Mouse (Mus musculus): ENCODE measurements around the gene Ckb. TPM values are rescaled to one million over a fixed set of nuclear protein-coding genes. Genes with fewer than 3 reads are reported as not detected.

The Ckb gene
- polyA plus RNA-seq, 1 experiment from 2014 or later: 2,325 TPM

DNA sequence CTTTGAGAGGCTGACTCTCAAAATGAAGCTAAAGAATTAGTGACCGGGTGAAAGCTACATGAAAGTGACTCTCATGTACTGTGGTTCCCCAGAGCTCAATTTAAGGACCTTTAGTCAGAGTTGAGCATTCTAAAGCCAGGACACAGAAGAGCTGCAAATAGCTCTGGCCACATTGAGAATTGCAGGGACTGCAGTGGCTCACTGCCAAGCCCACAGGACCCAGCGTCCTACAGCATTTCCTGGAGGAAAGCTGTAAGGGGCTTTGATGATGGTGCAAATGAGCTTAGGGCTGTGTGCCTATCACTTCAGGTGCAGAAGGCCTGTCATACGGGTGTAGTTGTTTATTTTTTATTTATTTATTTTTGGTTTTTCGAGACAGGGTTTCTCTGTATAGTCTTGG, 36.0 kb upstream of the Ckb start:
- Histone ChIP-seq H3K36me3 (ENCODE audit: control insufficient read depth, insufficient read depth, low read length) (peaks cover 10% of the 10 kb centered on the region; the same call in 1 of the 2 replicates), H3K9me3 (ENCODE audit: control insufficient read depth, low read length) (no peaks in the 10 kb centered on the region)
- ATAC-seq (replicated peaks; ENCODE audit: low FRiP score): no peak

GRCm38 (mm10) chr12:111705186-111705973, 33.2 kb upstream of the Ckb start:
- no peak for DNase-seq (ENCODE audit: low spot score)
- Histone ChIP-seq H3K9ac (ENCODE audit: low read length) (no peak overlapping the region), H3K27me3 (ENCODE audit: control insufficient read depth, insufficient read depth, low read length) (no peaks in the 10 kb centered on the region), H3K4me3 (ENCODE audit: low read depth, low read length) (no peak overlapping the region), H3K4me1 (replicated peaks; ENCODE audit: control insufficient read depth, insufficient read depth, low read length) (0 out of 2 replicates have a peak, but pooled peaks cover 7% of the 10 kb centered on the region), H3K4me2 (ENCODE audit: low read depth, low read length, severe bottlenecking) (no peak overlapping the region), H3K27ac (ENCODE audit: low read depth, low read length) (no peak overlapping the region), H3K36me3 (ENCODE audit: control insufficient read depth, insufficient read depth, low read length) (peaks cover 6% of the 10 kb centered on the region; the same call in 1 of the 2 replicates), H3K9me3 (ENCODE audit: control insufficient read depth, low read length) (no peaks in the 10 kb centered on the region)
- no peak for ATAC-seq (replicated peaks; ENCODE audit: low FRiP score)
- 85% methylated on average over 15 of the region's 15 CpGs for WGBS

More for the DNA sequence above, 36.0 kb upstream of the Ckb start:
- Histone ChIP-seq H3K4me3 (ENCODE audit: low read depth, low read length) (no peak overlapping the region), H3K9ac (ENCODE audit: low read length) (no peak overlapping the region), H3K4me2 (ENCODE audit: low read depth, low read length, severe bottlenecking) (no peak overlapping the region), H3K27me3 (ENCODE audit: control insufficient read depth, insufficient read depth, low read length) (no peaks in the 10 kb centered on the region), H3K4me1 (replicated peaks; ENCODE audit: control insufficient read depth, insufficient read depth, low read length) (peaks cover 15% of the 10 kb centered on the region; the same call in 1 of the 2 replicates), H3K27ac (ENCODE audit: low read depth, low read length) (no peak overlapping the region)
- WGBS: 90% methylated on average over 4 of the region's 4 CpGs
- DNase-seq (ENCODE audit: low spot score): no peak

- H3K27ac ChIP-seq (ENCODE audit: low read depth, low read length): peak overlapping the region; percentile 39; the same call in 1 of the 2 replicates
- no peak overlapping the region for H3K4me3 ChIP-seq (ENCODE audit: low read depth, low read length)
- no peak overlapping the region for H3K4me2 ChIP-seq (ENCODE audit: low read depth, low read length, severe bottlenecking)
- DNase-seq (ENCODE audit: low spot score): peak; percentile 66
- no peak overlapping the region; the same call in 1 of the 2 replicates for H3K9ac ChIP-seq (ENCODE audit: low read length)
- no peaks in the 10 kb centered on the region for H3K9me3 ChIP-seq (ENCODE audit: control insufficient read depth, low read length)
- no peak for ATAC-seq (replicated peaks; ENCODE audit: low FRiP score)
- H3K27me3 ChIP-seq (ENCODE audit: control insufficient read depth, insufficient read depth, low read length): no peaks in the 10 kb centered on the region
- H3K36me3 ChIP-seq (ENCODE audit: control insufficient read depth, insufficient read depth, low read length): 0 out of 2 replicates have a peak, but pooled peaks cover 6% of the 10 kb centered on the region
- H3K4me1 ChIP-seq (replicated peaks; ENCODE audit: control insufficient read depth, insufficient read depth, low read length): 0 out of 2 replicates have a peak, but pooled peaks cover 7% of the 10 kb centered on the region
- 66% methylated on average over 9 of the region's 9 CpGs for WGBS
Observed at GRCm38 (mm10) chr12:111704609-111705008, 32.5 kb upstream of the Ckb start.

- Histone ChIP-seq H3K36me3 (ENCODE audit: control insufficient read depth, insufficient read depth, low read length) (no peaks in the 10 kb centered on the region), H3K4me3 (ENCODE audit: low read depth, low read length) (no peak overlapping the region), H3K4me1 (replicated peaks; ENCODE audit: control insufficient read depth, insufficient read depth, low read length) (0 out of 2 replicates have a peak, but pooled peaks cover 7% of the 10 kb centered on the region), H3K9me3 (ENCODE audit: control insufficient read depth, low read length) (no peaks in the 10 kb centered on the region), H3K27ac (ENCODE audit: low read depth, low read length) (no peak overlapping the region), H3K27me3 (ENCODE audit: control insufficient read depth, insufficient read depth, low read length) (no peaks in the 10 kb centered on the region), H3K9ac (ENCODE audit: low read length) (no peak overlapping the region), H3K4me2 (ENCODE audit: low read depth, low read length, severe bottlenecking) (no peak overlapping the region)
- DNase-seq (ENCODE audit: low spot score) (no peak), ATAC-seq (replicated peaks; ENCODE audit: low FRiP score) (no peak)
- 79% methylated on average over 3 of the region's 3 CpGs for WGBS
Observed at GRCm38 (mm10) chr12:111703301-111703700, 31.2 kb upstream of the Ckb start.

DNA sequence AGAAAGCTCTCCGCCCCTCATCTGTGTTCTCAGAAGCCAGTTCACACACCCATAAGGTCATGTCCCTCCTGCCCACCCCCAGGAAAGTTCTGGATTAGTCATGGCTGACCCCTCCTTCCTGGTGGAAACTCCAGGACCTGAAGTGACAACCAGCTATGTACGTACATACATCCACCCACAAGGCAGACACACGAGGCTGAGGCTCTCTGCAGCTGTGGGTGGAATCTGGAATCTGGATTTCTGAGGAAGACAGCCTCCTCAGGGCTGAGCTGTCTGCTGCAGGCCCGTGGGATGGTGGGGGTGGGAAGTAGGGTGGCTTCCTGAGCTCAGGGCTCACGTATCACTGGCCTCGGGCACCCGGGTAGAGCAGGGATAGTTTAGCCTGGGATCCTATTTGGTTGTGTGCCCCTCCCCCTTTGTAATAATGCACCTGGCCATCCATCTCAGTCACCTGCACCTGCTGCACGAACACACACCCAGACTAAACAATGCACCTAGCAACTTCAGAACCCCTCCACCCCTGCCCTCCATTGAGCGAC, 28.9 kb upstream of the Ckb start:
- ATAC-seq (replicated peaks; ENCODE audit: low FRiP score) (no peak), DNase-seq (ENCODE audit: low spot score) (no peak)
- Histone ChIP-seq H3K9ac (ENCODE audit: low read length) (no peak overlapping the region), H3K4me2 (ENCODE audit: low read depth, low read length, severe bottlenecking) (no peak overlapping the region), H3K27me3 (ENCODE audit: control insufficient read depth, insufficient read depth, low read length) (no peaks in the 10 kb centered on the region), H3K9me3 (ENCODE audit: control insufficient read depth, low read length) (no peaks in the 10 kb centered on the region), H3K4me1 (replicated peaks; ENCODE audit: control insufficient read depth, insufficient read depth, low read length) (peaks cover 12% of the 10 kb centered on the region), H3K27ac (ENCODE audit: low read depth, low read length) (no peak overlapping the region), H3K36me3 (ENCODE audit: control insufficient read depth, insufficient read depth, low read length) (no peaks in the 10 kb centered on the region), H3K4me3 (ENCODE audit: low read depth, low read length) (no peak overlapping the region)
- WGBS: 77% methylated on average over 9 of the region's 9 CpGs

DNA sequence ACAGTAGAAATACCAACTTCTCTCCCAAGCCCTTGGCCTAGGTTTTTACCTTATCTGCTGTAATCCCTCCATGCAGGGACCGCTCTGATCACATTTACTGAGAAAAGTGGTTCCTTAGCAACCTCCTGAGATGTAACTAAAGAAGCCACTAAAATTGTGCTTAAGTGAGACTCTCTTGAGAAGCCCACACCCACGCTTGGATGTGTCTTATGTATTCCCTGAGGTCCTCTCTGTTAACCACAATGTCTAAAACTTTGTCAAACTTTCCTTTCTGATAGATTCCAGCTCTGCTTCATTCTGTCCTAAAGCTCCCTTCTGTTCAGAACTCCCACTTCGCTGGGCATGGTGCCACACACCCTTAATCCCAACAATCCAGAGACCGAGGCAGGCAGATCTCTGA, 27.4 kb upstream of the Ckb start:
- WGBS: 87% methylated on average over 4 of the region's 4 CpGs
- no peaks in the 10 kb centered on the region for H3K36me3 ChIP-seq (ENCODE audit: control insufficient read depth, insufficient read depth, low read length)
- no peak overlapping the region for H3K9ac ChIP-seq (ENCODE audit: low read length)
- no peak overlapping the region for H3K4me2 ChIP-seq (ENCODE audit: low read depth, low read length, severe bottlenecking)
- DNase-seq (ENCODE audit: low spot score) (no peak), ATAC-seq (replicated peaks; ENCODE audit: low FRiP score) (no peak)
- H3K9me3 ChIP-seq (ENCODE audit: control insufficient read depth, low read length): no peaks in the 10 kb centered on the region
- no peak overlapping the region for H3K27ac ChIP-seq (ENCODE audit: low read depth, low read length)
- peaks cover 21% of the 10 kb centered on the region for H3K4me1 ChIP-seq (replicated peaks; ENCODE audit: control insufficient read depth, insufficient read depth, low read length)
- no peaks in the 10 kb centered on the region for H3K27me3 ChIP-seq (ENCODE audit: control insufficient read depth, insufficient read depth, low read length)
- no peak overlapping the region for H3K4me3 ChIP-seq (ENCODE audit: low read depth, low read length)

DNA sequence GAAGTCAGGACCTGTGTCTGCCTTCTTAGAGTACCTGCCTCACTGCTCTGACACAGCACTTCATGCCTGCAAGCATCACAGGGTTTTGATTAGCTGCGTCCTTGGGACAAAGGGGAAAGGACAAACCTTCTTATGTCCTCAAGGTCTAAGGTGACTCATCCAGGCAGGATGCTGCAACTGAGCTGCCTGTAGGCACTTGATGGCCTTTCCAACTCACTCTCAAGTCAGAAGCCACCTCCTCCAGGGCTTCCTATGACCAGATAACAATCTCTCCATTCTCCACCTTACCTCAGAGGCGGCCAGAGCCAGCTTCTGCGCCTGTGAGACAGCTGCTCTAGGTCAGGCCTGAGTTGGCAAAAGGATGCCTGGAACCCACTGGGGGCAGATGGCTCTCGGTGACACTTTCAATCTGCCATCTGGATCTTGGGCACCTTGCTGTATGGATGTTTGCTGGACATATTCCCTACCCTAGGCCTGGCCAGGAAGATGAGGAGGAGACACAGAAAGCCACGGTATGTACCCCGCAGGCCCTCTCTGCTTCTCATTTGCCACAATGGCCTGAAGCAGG, 26.3 kb upstream of the Ckb start:
- Histone ChIP-seq H3K27ac (ENCODE audit: low read depth, low read length) (no peak overlapping the region), H3K4me1 (replicated peaks; ENCODE audit: control insufficient read depth, insufficient read depth, low read length) (peaks cover 27% of the 10 kb centered on the region), H3K9ac (ENCODE audit: low read length) (no peak overlapping the region), H3K9me3 (ENCODE audit: control insufficient read depth, low read length) (no peaks in the 10 kb centered on the region), H3K4me2 (ENCODE audit: low read depth, low read length, severe bottlenecking) (no peak overlapping the region), H3K36me3 (ENCODE audit: control insufficient read depth, insufficient read depth, low read length) (no peaks in the 10 kb centered on the region), H3K4me3 (ENCODE audit: low read depth, low read length) (no peak overlapping the region), H3K27me3 (ENCODE audit: control insufficient read depth, insufficient read depth, low read length) (no peaks in the 10 kb centered on the region)
- WGBS: 90% methylated on average over 6 of the region's 6 CpGs
- ATAC-seq (replicated peaks; ENCODE audit: low FRiP score) (no peak), DNase-seq (ENCODE audit: low spot score) (no peak)

- H3K4me1 ChIP-seq (replicated peaks; ENCODE audit: control insufficient read depth, insufficient read depth, low read length): peaks cover 34% of the 10 kb centered on the region
- H3K27ac ChIP-seq (ENCODE audit: low read depth, low read length): no peak overlapping the region
- WGBS: 78% methylated on average over 4 of the region's 4 CpGs
- H3K9me3 ChIP-seq (ENCODE audit: control insufficient read depth, low read length): no peaks in the 10 kb centered on the region
- no peak overlapping the region for H3K9ac ChIP-seq (ENCODE audit: low read length)
- no peak overlapping the region for H3K4me2 ChIP-seq (ENCODE audit: low read depth, low read length, severe bottlenecking)
- ATAC-seq (replicated peaks; ENCODE audit: low FRiP score) (no peak), DNase-seq (ENCODE audit: low spot score) (no peak)
- no peaks in the 10 kb centered on the region for H3K27me3 ChIP-seq (ENCODE audit: control insufficient read depth, insufficient read depth, low read length)
- H3K36me3 ChIP-seq (ENCODE audit: control insufficient read depth, insufficient read depth, low read length): no peaks in the 10 kb centered on the region
- no peak overlapping the region for H3K4me3 ChIP-seq (ENCODE audit: low read depth, low read length)
Observed at GRCm38 (mm10) chr12:111697708-111698107, 25.6 kb upstream of the Ckb start.
